Mouse (Mus musculus): Measurements from ENCODE around the gene H2afv. TPM values are rescaled to one million over a fixed set of nuclear protein-coding genes. Genes with fewer than 3 reads are reported as not detected.
"Not testable (repeated sequence)": the region's sequence is repeated elsewhere in the genome, so short reads cannot be mapped to it uniquely, and the experiment has no call there.

Gene H2afv
- total RNA-seq, 2 experiments from 2014 or later = 29.5 to 34.4 TPM

- no peak for DNase-seq (ENCODE audit: low spot score in 2 of 2)
- intact Hi-C loops (cut with DNase I) = loop anchor here (10.0 kb wide), 1 partner anchor 150 kb away; the partner anchor contains the start of gene Tbrg4
Measured at GRCm38 (mm10) chr11:6474381-6474780, 30.1 kb upstream of the H2afv start.

GRCm38 (mm10) chr11:6472076-6472475 is 27.8 kb upstream of the H2afv start:
- DNase-seq (ENCODE audit: low spot score in 2 of 2) = no peak
- intact Hi-C loops (cut with DNase I) = loop anchor here (10.0 kb wide), 1 partner anchor 153 kb away; the partner anchor contains the start of gene Tbrg4

GRCm38 (mm10) chr11:6471493-6471892 is 27.2 kb upstream of the H2afv start:
- DNase-seq (ENCODE audit: low spot score in 2 of 2) = no peak
- intact Hi-C loops (cut with DNase I) = loop anchor here (10.0 kb wide), 1 partner anchor 153 kb away; the partner anchor contains the start of gene Tbrg4

GRCm38 (mm10) chr11:6471054-6471453 is 26.8 kb upstream of the H2afv start:
- no peak for DNase-seq (ENCODE audit: low spot score in 2 of 2)
- intact Hi-C loops (cut with DNase I) = loop anchor here (10.0 kb wide), 1 partner anchor 154 kb away; the partner anchor contains the start of gene Tbrg4

- intact Hi-C loops (cut with DNase I) = no loop called here
- DNase-seq (ENCODE audit: low spot score in 2 of 2) = no peak
Measured at GRCm38 (mm10) chr11:6468541-6468940, 24.3 kb upstream of the H2afv start.

- DNase-seq (ENCODE audit: low spot score in 2 of 2) = peak; percentile 76 to 80
- intact Hi-C loops (cut with DNase I) = no loop called here
Measured at GRCm38 (mm10) chr11:6465122-6465521, 20.9 kb upstream of the H2afv start.

GRCm38 (mm10) chr11:6463159-6463837 is 19.1 kb upstream of the H2afv start:
- DNase-seq (ENCODE audit: low spot score in 2 of 2) = no peak
- intact Hi-C loops (cut with DNase I) = no loop called here

- no peak for DNase-seq (ENCODE audit: low spot score in 2 of 2)
- intact Hi-C loops (cut with DNase I) = no loop called here
Measured at GRCm38 (mm10) chr11:6456083-6456482, 11.8 kb upstream of the H2afv start.

- DNase-seq (ENCODE audit: low spot score in 2 of 2); intact Hi-C loops (cut with DNase I): not testable (repeated sequence)
Measured at GRCm38 (mm10) chr11:6448155-6448554, 3.9 kb upstream of the H2afv start.

- intact Hi-C loops (cut with DNase I) = no loop called here
- DNase-seq (ENCODE audit: low spot score in 2 of 2) = no peak
Measured at GRCm38 (mm10) chr11:6447493-6447892, 3.2 kb upstream of the H2afv start.

- no peak for DNase-seq (ENCODE audit: low spot score in 2 of 2)
- intact Hi-C loops (cut with DNase I) = no loop called here
Measured at GRCm38 (mm10) chr11:6445951-6446350, 1.7 kb upstream of the H2afv start.

- intact Hi-C loops (cut with DNase I) = no loop called here
- no peak for DNase-seq (ENCODE audit: low spot score in 2 of 2)
Measured at GRCm38 (mm10) chr11:6445441-6445840, 1.2 kb upstream of the H2afv start.

- intact Hi-C loops (cut with DNase I) = no loop called here
- no peak for DNase-seq (ENCODE audit: low spot score in 2 of 2)
Measured at GRCm38 (mm10) chr11:6443727-6444076, 541 bp downstream of the H2afv start.

GRCm38 (mm10) chr11:6443102-6443501 is 1.1 kb downstream of the H2afv start:
- DNase-seq (ENCODE audit: low spot score in 2 of 2) = no peak
- intact Hi-C loops (cut with DNase I) = no loop called here

GRCm38 (mm10) chr11:6442566-6442965 is 1.7 kb downstream of the H2afv start:
- DNase-seq (ENCODE audit: low spot score in 2 of 2) = no peak
- intact Hi-C loops (cut with DNase I) = no loop called here

GRCm38 (mm10) chr11:6440171-6440570 is 4.1 kb downstream of the H2afv start:
- DNase-seq (ENCODE audit: low spot score in 2 of 2) = no peak
- intact Hi-C loops (cut with DNase I) = no loop called here

- intact Hi-C loops (cut with DNase I) = no loop called here
- DNase-seq (ENCODE audit: low spot score in 2 of 2) = no peak
Measured at GRCm38 (mm10) chr11:6437667-6438066, 6.6 kb downstream of the H2afv start.

GRCm38 (mm10) chr11:6436442-6436841 is 7.8 kb downstream of the H2afv start:
- intact Hi-C loops (cut with DNase I) = no loop called here
- peak in 1 of 2 experiments; percentile 34 for DNase-seq (ENCODE audit: low spot score in 2 of 2)

GRCm38 (mm10) chr11:6430186-6430585 is 14.1 kb downstream of the H2afv start:
- no peak for DNase-seq (ENCODE audit: low spot score in 2 of 2)
- intact Hi-C loops (cut with DNase I) = no loop called here

GRCm38 (mm10) chr11:6420722-6421350 is 23.4 kb downstream of the H2afv start:
- intact Hi-C loops (cut with DNase I) = no loop called here

GRCm38 (mm10) chr11:6420283-6420703 is 23.9 kb downstream of the H2afv start:
- intact Hi-C loops (cut with DNase I) = no loop called here
- DNase-seq (ENCODE audit: low spot score in 2 of 2) = no peak

More at GRCm38 (mm10) chr11:6420722-6421350, 23.4 kb downstream of the H2afv start:
- DNase-seq (ENCODE audit: low spot score in 2 of 2) = no peak

Data from left cerebral cortex, postnatal 14 days (tissue).